Mouse (Mus musculus) liver, postnatal 0 days (tissue): ENCODE results near the gene Sorcs2. TPM values are rescaled to one million over a fixed set of nuclear protein-coding genes. Genes with fewer than 3 reads are reported as not detected.

Experiments
- ATAC-seq: fragments of 200-750 bp; cut with Nextera tagmentation; 2 replicates; pipeline ENCODE4 v1.8.0; 2017; ENCODE audit warnings: mild to moderate bottlenecking, moderate library complexity
- DNase-seq: peaks from one replicate; pipeline ENCODE4 v3.0.0-alpha.2; 2016
- H3K27ac ChIP-seq: fragments of 300-500 bp; sonication (generic); 2 replicates; pipeline ENCODE4 v1.5.1; 2014; ENCODE audit warnings: antibody characterized with exemption, moderate library complexity, mild to moderate bottlenecking, low read depth
- H3K27me3 ChIP-seq: fragments of 300-500 bp; sonication (generic); 2 replicates; pipeline ENCODE4 v1.6.1; 2014; ENCODE audit warnings: low read length, control low read depth, mixed read lengths; ENCODE audit not compliant: insufficient read depth
- H3K36me3 ChIP-seq: fragments of 300-500 bp; sonication (generic); replicated peaks from 2 replicates; pipeline ENCODE4 v1.6.1; 2014; ENCODE audit warnings: mild to moderate bottlenecking, control low read depth, low read length, moderate library complexity, mixed read lengths; ENCODE audit not compliant: insufficient read depth
- H3K4me1 ChIP-seq: fragments of 300-500 bp; sonication (generic); 2 replicates; pipeline ENCODE4 v1.6.1; 2014; ENCODE audit warnings: antibody characterized with exemption, mild to moderate bottlenecking, control low read depth; ENCODE audit not compliant: insufficient read depth
- H3K4me2 ChIP-seq: fragments of 300-500 bp; sonication (generic); 2 replicates; pipeline ENCODE4 v1.6.1; 2014; ENCODE audit warnings: low read depth, mild to moderate bottlenecking, low read length, moderate library complexity, mixed read lengths
- H3K4me3 ChIP-seq: fragments of 300-500 bp; sonication (generic); 2 replicates; pipeline ENCODE4 v1.5.1; 2014; ENCODE audit warnings: low read depth, low read length
- H3K9ac ChIP-seq: fragments of 300-500 bp; sonication (generic); replicated peaks from 2 replicates; pipeline ENCODE4 v1.6.1; 2014; ENCODE audit warnings: mild to moderate bottlenecking, moderate library complexity
- H3K9me3 ChIP-seq: fragments of 300-500 bp; sonication (generic); 2 replicates; pipeline ENCODE4 v1.6.1; 2016; ENCODE audit warnings: mild to moderate bottlenecking, control low read depth, low read length, mixed read lengths
- CTCF ChIP-seq: sonication (generic); IDR thresholded peaks from 2 replicates; pipeline ENCODE4 v1.5.1; 2016; ENCODE audit warnings: antibody characterized with exemption, low read depth
- EP300 ChIP-seq: IDR thresholded peaks from 2 replicates; pipeline ENCODE4 v1.6.1; 2016; ENCODE audit warnings: antibody characterized with exemption, low read depth, mild to moderate bottlenecking
- WGBS: fragments of 180-500 bp; shearing (Covaris S2); extraction: QIAGEN DNeasy Blood & Tissue Kit; methylation state at CpG from one replicate; pipeline ENCODE4 v1.1.7; 2014; ENCODE audit not compliant: insufficient replicate concordance; 5-methylcytosine and 5-hydroxymethylcytosine counted together
- polyA plus RNA-seq: library from polyadenylated mRNA; unstranded; fragments of >200 nt; fragmentation: Nextera tagmentation; extraction: Ambion mirVana; gene quantifications from 2 replicates; pipeline ENCODE4 v1.2.1, GENCODE M21; 2015

Gene Sorcs2
- polyA plus RNA-seq, 1 experiment from 2014 or later: 0.33 TPM

GRCm38 (mm10) chr5:36128513-36128912 is 269.4 kb downstream of the Sorcs2 start:
- ATAC-seq: no peak
- 47% methylated on average over 3 of the region's 3 CpGs for WGBS
- H3K9me3 ChIP-seq: no peaks in the 10 kb centered on the region
- no peak overlapping the region for H3K9ac ChIP-seq
- DNase-seq: no peak
- H3K4me2 ChIP-seq: no peak overlapping the region
- no peaks in the 10 kb centered on the region for H3K27me3 ChIP-seq
- H3K4me3 ChIP-seq: no peak overlapping the region
- H3K36me3 ChIP-seq: no peaks in the 10 kb centered on the region
- no peak overlapping the region for H3K27ac ChIP-seq
- no peaks in the 10 kb centered on the region for H3K4me1 ChIP-seq
- no peak for TF ChIP-seq CTCF
- no peak for TF ChIP-seq EP300

GRCm38 (mm10) chr5:36124993-36125392 is 272.9 kb downstream of the Sorcs2 start:
- Histone ChIP-seq H3K27me3 (no peaks in the 10 kb centered on the region), H3K9ac (no peak overlapping the region), H3K4me2 (no peak overlapping the region), H3K9me3 (no peaks in the 10 kb centered on the region), H3K36me3 (no peaks in the 10 kb centered on the region), H3K4me3 (no peak overlapping the region), H3K27ac (no peak overlapping the region), H3K4me1 (peaks cover 7% of the 10 kb centered on the region; the same call in 1 of the 2 replicates)
- WGBS: 81% methylated on average over 6 of the region's 6 CpGs
- TF ChIP-seq CTCF (no peak), EP300 (no peak)
- ATAC-seq (no peak), DNase-seq (no peak)

GRCm38 (mm10) chr5:36122987-36123386 is 275.0 kb downstream of the Sorcs2 start:
- H3K4me1 ChIP-seq: peaks cover 7% of the 10 kb centered on the region; the same call in 1 of the 2 replicates
- ATAC-seq (no peak), DNase-seq (no peak)
- H3K4me3 ChIP-seq: no peak overlapping the region
- no peaks in the 10 kb centered on the region for H3K27me3 ChIP-seq
- TF ChIP-seq EP300 (no peak), CTCF (no peak)
- 77% methylated on average over 10 of the region's 10 CpGs for WGBS
- H3K9ac ChIP-seq: no peak overlapping the region
- H3K4me2 ChIP-seq: no peak overlapping the region
- no peaks in the 10 kb centered on the region for H3K9me3 ChIP-seq
- no peak overlapping the region for H3K27ac ChIP-seq
- no peaks in the 10 kb centered on the region for H3K36me3 ChIP-seq

- H3K27ac ChIP-seq: no peak overlapping the region
- WGBS: 23% methylated on average over 3 of the region's 3 CpGs
- ATAC-seq: no peak
Observed at GRCm38 (mm10) chr5:36120931-36121341, 277.0 kb downstream of the Sorcs2 start.

GRCm38 (mm10) chr5:36118061-36118460 is 279.9 kb downstream of the Sorcs2 start:
- Histone ChIP-seq H3K4me2 (no peak overlapping the region), H3K9me3 (no peaks in the 10 kb centered on the region), H3K4me3 (no peak overlapping the region), H3K9ac (no peak overlapping the region), H3K27me3 (no peaks in the 10 kb centered on the region), H3K27ac (no peak overlapping the region), H3K36me3 (no peaks in the 10 kb centered on the region), H3K4me1 (peaks cover 7% of the 10 kb centered on the region; the same call in 1 of the 2 replicates)
- ATAC-seq (no peak), DNase-seq (no peak)
- TF ChIP-seq EP300 (no peak), CTCF (no peak)
- 57% methylated on average over 5 of the region's 5 CpGs for WGBS

More at GRCm38 (mm10) chr5:36120931-36121341, 277.0 kb downstream of the Sorcs2 start:
- Histone ChIP-seq H3K27me3 (no peaks in the 10 kb centered on the region), H3K4me3 (no peak overlapping the region), H3K4me2 (no peak overlapping the region), H3K4me1 (peaks cover 7% of the 10 kb centered on the region; the same call in 1 of the 2 replicates), H3K9me3 (no peaks in the 10 kb centered on the region), H3K9ac (no peak overlapping the region), H3K36me3 (no peaks in the 10 kb centered on the region)
- DNase-seq: peak; percentile 26
- no peak for TF ChIP-seq CTCF
- TF ChIP-seq EP300: no peak

- 65% methylated on average over 7 of the region's 7 CpGs for WGBS
- no peak overlapping the region for H3K4me2 ChIP-seq
- ATAC-seq: no peak
Observed at GRCm38 (mm10) chr5:36115519-36115918, 282.4 kb downstream of the Sorcs2 start.

More at GRCm38 (mm10) chr5:36115519-36115918, 282.4 kb downstream of the Sorcs2 start:
- no peak overlapping the region for H3K9ac ChIP-seq
- H3K27ac ChIP-seq: no peak overlapping the region
- no peaks in the 10 kb centered on the region for H3K9me3 ChIP-seq
- H3K4me1 ChIP-seq: peaks cover 3% of the 10 kb centered on the region; the same call in 1 of the 2 replicates
- H3K36me3 ChIP-seq: no peaks in the 10 kb centered on the region
- H3K4me3 ChIP-seq: no peak overlapping the region
- DNase-seq: no peak
- H3K27me3 ChIP-seq: no peaks in the 10 kb centered on the region
- TF ChIP-seq CTCF (no peak), EP300 (no peak)
